Mouse (Mus musculus): ENCODE data around the gene Hipk4. TPM values are rescaled to one million over a fixed set of nuclear protein-coding genes. Genes with fewer than 3 reads are reported as not detected.

Hipk4 gene
- polyA plus RNA-seq, 1 experiment from 2014 or later = 0.86 TPM

DNA sequence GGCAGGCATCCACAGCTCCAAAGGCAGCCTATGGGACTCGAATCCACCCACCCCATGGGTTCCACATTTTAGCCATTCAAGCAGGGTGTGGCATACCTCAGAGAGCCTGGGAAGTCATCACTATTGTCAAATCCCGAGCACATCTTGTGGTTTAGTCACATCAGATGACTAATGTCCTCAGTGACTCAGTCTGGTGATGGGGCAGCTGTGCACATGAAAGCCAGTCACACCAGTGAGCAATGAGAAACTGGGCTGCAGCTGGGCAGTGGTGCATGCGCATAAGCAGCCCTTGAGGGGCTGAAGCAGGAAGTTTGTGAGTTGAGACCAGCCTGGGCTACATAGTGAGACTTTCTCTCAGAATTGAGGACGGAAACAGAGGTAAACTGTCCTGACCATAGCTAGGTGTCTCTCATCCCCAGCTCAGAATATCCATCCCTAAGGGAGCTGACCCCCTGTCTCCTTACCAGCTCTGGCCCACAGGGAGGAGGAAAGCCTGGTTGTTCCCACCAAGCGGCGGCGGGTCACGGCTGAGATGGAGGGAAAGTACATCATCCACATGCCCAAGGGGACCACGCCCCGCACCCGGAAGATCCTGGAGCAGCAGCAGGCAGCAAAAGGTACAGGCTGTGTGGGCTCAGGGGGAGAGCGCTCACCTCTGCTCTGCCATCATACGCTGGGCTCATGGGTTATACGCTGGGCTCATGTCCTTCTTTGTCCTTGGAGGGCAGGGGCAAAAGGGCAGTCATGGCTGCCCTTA, 51.2 kb downstream of the Hipk4 start:
- 89% methylated on average over 14 of the region's 14 CpGs for WGBS
- H3K4me2 ChIP-seq = no peak overlapping the region
- H3K36me3 ChIP-seq = peaks cover 45% of the 10 kb centered on the region
- H3K4me3 ChIP-seq (replicated peaks) = no peak overlapping the region
- 0 out of 2 replicates have a peak, but pooled peaks have one; percentile 9 for ATAC-seq (ENCODE audit: insufficient read depth, low FRiP score, low read depth)
- H3K4me1 ChIP-seq = no peaks in the 10 kb centered on the region
- H3K27me3 ChIP-seq (replicated peaks) = no peaks in the 10 kb centered on the region
- no peak overlapping the region for H3K9ac ChIP-seq
- no peaks in the 10 kb centered on the region for H3K9me3 ChIP-seq
- H3K27ac ChIP-seq = no peak overlapping the region

DNA sequence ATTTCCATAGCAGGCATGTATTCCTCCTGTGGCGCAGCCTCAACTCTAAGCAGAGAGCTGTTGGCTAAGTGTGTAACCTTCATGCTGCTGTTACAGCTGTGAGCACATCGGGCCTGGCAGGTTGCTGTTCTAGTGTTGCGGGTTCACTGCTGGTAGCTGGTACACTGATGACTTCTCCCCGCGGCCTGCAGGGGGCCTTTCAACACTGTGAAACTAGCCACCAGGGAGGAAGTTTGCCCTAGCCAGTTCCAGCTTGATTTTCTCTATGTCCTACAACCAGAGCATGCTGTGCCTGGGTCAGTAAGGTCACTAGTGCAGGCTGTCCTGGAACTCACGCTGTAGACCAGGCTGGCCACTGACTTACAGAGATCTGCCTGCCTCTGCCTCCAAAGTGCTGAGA, 53.8 kb downstream of the Hipk4 start:
- H3K4me2 ChIP-seq = no peak overlapping the region
- H3K9me3 ChIP-seq = no peaks in the 10 kb centered on the region
- H3K36me3 ChIP-seq = peaks cover 56% of the 10 kb centered on the region
- H3K27ac ChIP-seq = no peak overlapping the region
- no peak overlapping the region for H3K9ac ChIP-seq
- no peaks in the 10 kb centered on the region for H3K27me3 ChIP-seq (replicated peaks)
- WGBS = 69% methylated on average over 6 of the region's 6 CpGs
- ATAC-seq (ENCODE audit: insufficient read depth, low FRiP score, low read depth) = no peak
- H3K4me3 ChIP-seq (replicated peaks) = no peak overlapping the region
- H3K4me1 ChIP-seq = no peaks in the 10 kb centered on the region

DNA sequence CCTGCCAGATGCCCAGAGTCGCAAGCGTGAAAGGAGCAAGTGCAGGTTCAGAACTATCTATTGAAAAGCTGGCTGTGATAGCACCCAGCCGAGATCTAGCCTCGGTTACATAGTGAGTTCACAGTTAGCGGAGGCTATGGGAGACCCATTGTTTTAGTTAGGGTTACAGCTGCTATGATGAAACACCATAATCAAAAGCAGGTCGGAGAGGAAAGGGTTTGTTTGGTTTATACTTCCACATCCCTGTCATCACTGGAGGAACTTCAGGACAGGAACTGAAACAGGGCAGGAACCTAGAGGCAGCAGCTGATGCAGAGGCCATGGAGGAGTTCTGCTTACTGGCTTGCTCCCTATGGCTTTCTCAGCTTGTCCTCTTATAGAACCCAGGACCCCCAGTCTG, 54.5 kb downstream of the Hipk4 start:
- Histone ChIP-seq H3K9ac (no peak overlapping the region), H3K27ac (no peak overlapping the region), H3K4me1 (no peaks in the 10 kb centered on the region), H3K9me3 (no peaks in the 10 kb centered on the region), H3K4me3 (replicated peaks) (no peak overlapping the region), H3K36me3 (peaks cover 55% of the 10 kb centered on the region), H3K27me3 (replicated peaks) (no peaks in the 10 kb centered on the region), H3K4me2 (no peak overlapping the region)
- WGBS = 91% methylated on average over 6 of the region's 6 CpGs
- no peak for ATAC-seq (ENCODE audit: insufficient read depth, low FRiP score, low read depth)

DNA sequence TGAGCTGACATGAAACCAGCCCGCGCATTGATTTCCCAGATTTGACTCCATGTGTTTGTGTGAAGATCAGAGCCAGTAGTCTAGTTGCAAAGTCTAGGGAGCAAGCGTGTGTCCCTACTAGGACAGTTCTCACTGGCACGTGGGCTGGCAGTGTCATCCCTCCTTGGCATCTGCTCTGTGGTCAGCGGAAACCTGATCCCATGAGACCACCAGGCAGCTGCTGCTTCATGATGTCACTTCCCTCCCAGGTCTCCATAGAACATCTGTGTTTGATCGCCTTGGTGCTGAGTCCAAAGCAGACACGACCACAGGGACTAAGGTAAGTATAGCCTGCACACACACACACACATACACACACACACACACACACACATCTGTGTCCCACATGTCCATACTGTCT, 55.4 kb downstream of the Hipk4 start:
- H3K9ac ChIP-seq = no peak overlapping the region
- H3K4me1 ChIP-seq = no peaks in the 10 kb centered on the region
- H3K27ac ChIP-seq = no peak overlapping the region
- WGBS = 82% methylated on average over 7 of the region's 7 CpGs
- H3K4me2 ChIP-seq = no peak overlapping the region
- no peaks in the 10 kb centered on the region for H3K27me3 ChIP-seq (replicated peaks)
- peaks cover 61% of the 10 kb centered on the region for H3K36me3 ChIP-seq
- ATAC-seq (ENCODE audit: insufficient read depth, low FRiP score, low read depth) = no peak
- H3K9me3 ChIP-seq = no peaks in the 10 kb centered on the region
- no peak overlapping the region for H3K4me3 ChIP-seq (replicated peaks)

DNA sequence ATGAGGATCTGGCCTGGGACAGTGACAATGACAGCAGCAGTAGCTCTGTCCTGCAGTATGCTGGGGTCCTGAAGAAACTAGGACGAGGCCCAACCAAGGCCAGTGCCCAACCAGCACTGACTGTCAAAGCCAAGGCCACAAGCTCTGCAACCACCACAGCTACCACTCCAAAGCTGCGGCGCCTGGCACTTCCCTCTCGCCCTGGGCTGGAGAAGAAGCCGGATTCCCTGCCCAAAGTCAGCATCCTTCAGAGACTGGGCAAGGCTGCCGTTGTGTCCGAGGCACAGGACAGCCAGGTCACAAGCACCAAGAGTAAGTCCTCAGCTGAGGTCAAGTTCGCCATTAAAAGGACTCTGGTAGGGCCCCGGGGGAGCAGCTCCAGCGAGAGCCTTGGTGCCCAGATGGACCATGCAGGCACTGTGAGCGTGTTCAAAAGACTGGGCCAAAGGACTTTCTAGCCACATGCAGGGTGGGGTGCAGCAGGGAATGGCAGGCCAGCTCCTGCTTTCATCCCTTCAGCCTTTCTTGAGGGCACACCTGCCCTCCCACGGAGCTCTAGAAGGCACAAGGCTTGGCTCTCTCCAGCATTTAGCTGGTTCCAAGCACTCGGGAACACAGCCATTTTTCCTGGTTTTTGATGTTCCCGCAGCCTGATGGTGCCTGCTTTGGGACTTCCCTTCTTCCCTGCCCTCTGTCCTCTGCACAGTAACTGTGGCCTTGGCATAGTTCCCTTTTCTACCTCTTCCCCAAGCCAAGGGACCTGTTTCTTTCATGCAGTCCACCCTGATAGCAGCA, 57.5 kb downstream of the Hipk4 start:
- Histone ChIP-seq H3K4me3 (replicated peaks) (no peak overlapping the region), H3K36me3 (peaks cover 55% of the 10 kb centered on the region), H3K9me3 (no peaks in the 10 kb centered on the region), H3K27me3 (replicated peaks) (no peaks in the 10 kb centered on the region), H3K4me2 (no peak overlapping the region), H3K9ac (no peak overlapping the region), H3K4me1 (no peaks in the 10 kb centered on the region), H3K27ac (no peak overlapping the region)
- ATAC-seq (ENCODE audit: insufficient read depth, low FRiP score, low read depth) = no peak
- 91% methylated on average over 14 of the region's 14 CpGs for WGBS

Other genes with a start within 250 kb of the Hipk4 start
- 154 and 161 TPM in 2 replicates for gene Ltbp4, start 185.6 kb upstream of the Hipk4 start, polyA plus RNA-seq (2015; fragmentation: Nextera tagmentation; extraction: Ambion mirVana)
- gene Shkbp1, start 167.2 kb upstream of the Hipk4 start, polyA plus RNA-seq (2015; fragmentation: Nextera tagmentation; extraction: Ambion mirVana) = 38.8 and 43.7 TPM in 2 replicates
- 0.62 and 1.7 TPM in 2 replicates for gene Gm20479, start 165.8 kb upstream of the Hipk4 start, polyA plus RNA-seq (2015; fragmentation: Nextera tagmentation; extraction: Ambion mirVana)
- gene Sptbn4, start 75.6 kb upstream of the Hipk4 start, polyA plus RNA-seq (2015; fragmentation: Nextera tagmentation; extraction: Ambion mirVana) = 0.45 and 0.58 TPM in 2 replicates
- gene Blvrb, start 75.3 kb upstream of the Hipk4 start, polyA plus RNA-seq (2015; fragmentation: Nextera tagmentation; extraction: Ambion mirVana) = 86.6 and 133 TPM in 2 replicates
- gene Sertad3, start 49.5 kb upstream of the Hipk4 start, polyA plus RNA-seq (2015; fragmentation: Nextera tagmentation; extraction: Ambion mirVana) = 29.3 and 35.1 TPM in 2 replicates
- gene Sertad1, start 36.4 kb upstream of the Hipk4 start, polyA plus RNA-seq (2015; fragmentation: Nextera tagmentation; extraction: Ambion mirVana) = 35.3 and 36.7 TPM in 2 replicates
- 3.1 and 3.5 TPM in 2 replicates for gene Prx, start 23.9 kb upstream of the Hipk4 start, polyA plus RNA-seq (2015; fragmentation: Nextera tagmentation; extraction: Ambion mirVana)
- gene Pld3, start 30.0 kb downstream of the Hipk4 start, polyA plus RNA-seq (2015; fragmentation: Nextera tagmentation; extraction: Ambion mirVana) = 77.5 and 81.0 TPM in 2 replicates
- gene 2310022A10Rik, start 30.0 kb downstream of the Hipk4 start, polyA plus RNA-seq (2015; fragmentation: Nextera tagmentation; extraction: Ambion mirVana) = 21.0 and 23.4 TPM in 2 replicates
- gene Akt2, start 68.3 kb downstream of the Hipk4 start, polyA plus RNA-seq (2015; fragmentation: Nextera tagmentation; extraction: Ambion mirVana) = 77.7 and 82.3 TPM in 2 replicates
- 1.6 and 1.8 TPM in 2 replicates for gene Ttc9b, start 130.6 kb downstream of the Hipk4 start, polyA plus RNA-seq (2015; fragmentation: Nextera tagmentation; extraction: Ambion mirVana)
- 7.1 and 8.3 TPM in 2 replicates for gene Map3k10, start 151.3 kb downstream of the Hipk4 start, polyA plus RNA-seq (2015; fragmentation: Nextera tagmentation; extraction: Ambion mirVana)
- gene Zfp607b, start 166.1 kb downstream of the Hipk4 start, polyA plus RNA-seq (2015; fragmentation: Nextera tagmentation; extraction: Ambion mirVana) = 2.9 and 4.2 TPM in 2 replicates
- 27.1 and 30.8 TPM in 2 replicates for gene Zfp60, start 208.1 kb downstream of the Hipk4 start, polyA plus RNA-seq (2015; fragmentation: Nextera tagmentation; extraction: Ambion mirVana)